Mouse (Mus musculus) lung, postnatal 25 days (tissue): ENCODE measurements around the gene Supt7l.
A peak's percentile ranks its signal among the peaks of the same experiment; 100 is the strongest.
"Not testable (repeated sequence)": the region's sequence is repeated elsewhere in the genome, so short reads cannot be mapped to it uniquely, and the experiment has no call there.

Experiments used
- DNase-seq: peaks from one replicate; pipeline ENCODE4 v3.0.0; 2022; ENCODE audit warnings: low spot score

Supt7l gene

DNA sequence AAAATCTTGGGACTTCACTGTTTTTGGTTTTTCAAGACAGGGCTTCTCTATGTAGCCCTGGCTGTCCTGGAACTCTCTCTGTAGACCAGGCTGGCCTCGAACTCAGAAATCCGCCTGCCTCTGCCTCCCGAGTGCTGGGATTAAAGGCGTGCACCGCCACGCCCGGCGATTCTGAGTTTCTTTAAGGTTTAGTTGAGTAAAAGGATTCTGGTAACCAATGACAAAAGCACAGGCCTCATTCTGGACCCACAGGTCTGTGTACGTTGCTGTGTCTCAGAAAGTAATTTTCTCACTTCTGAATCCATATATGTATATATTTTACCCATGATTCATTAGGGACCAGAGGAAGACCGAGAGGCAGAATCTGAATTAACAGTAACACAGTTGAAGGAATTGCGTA lies at the start of gene Supt7l:
TSS of gene Supt7l (minus strand) at position 101 of the 400 bp plus-strand sequence.
- DNase-seq = not testable (repeated sequence)

DNA sequence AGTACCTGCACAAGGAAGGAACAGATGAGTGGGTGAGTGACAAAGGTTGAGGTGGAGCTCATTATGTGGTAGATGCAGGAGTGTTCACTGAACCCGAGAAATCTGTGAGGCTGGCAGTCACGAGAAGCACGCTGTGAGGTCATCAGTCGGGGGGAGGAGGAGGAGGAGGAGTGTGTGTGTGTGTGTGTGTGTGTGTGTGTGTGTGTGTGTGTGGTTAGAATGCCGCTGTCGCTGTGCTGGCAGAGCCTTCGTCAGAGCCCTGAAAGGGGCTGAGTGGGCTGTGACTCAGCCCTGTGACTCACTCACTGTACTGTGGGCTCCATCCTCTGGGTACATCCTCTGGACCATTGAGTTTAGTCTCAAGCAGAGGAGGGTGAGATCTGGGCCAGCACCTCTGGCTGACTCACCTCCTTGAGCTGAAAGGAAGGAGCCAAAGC lies 49.0 kb upstream of the Supt7l start:
- DNase-seq = no peak

DNA sequence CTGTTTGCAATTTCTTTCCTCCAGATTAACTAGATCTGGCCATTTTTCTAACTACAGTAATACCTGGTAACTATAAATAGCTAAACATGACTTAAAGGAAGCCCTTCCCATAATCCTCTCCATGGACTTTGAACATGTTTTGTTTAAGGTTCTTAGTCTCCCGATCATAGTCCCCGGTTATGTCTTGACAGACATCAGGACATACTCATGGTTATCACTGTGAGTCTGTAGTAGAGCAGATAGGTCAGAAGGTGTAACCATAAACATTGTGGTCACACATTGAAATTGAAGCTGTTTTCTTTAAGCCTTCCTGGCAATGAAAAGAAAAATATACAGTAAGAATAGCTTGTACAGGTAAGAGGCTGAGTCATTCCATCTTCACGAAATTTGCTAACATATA lies 46.1 kb upstream of the Supt7l start:
- no peak for DNase-seq

DNA sequence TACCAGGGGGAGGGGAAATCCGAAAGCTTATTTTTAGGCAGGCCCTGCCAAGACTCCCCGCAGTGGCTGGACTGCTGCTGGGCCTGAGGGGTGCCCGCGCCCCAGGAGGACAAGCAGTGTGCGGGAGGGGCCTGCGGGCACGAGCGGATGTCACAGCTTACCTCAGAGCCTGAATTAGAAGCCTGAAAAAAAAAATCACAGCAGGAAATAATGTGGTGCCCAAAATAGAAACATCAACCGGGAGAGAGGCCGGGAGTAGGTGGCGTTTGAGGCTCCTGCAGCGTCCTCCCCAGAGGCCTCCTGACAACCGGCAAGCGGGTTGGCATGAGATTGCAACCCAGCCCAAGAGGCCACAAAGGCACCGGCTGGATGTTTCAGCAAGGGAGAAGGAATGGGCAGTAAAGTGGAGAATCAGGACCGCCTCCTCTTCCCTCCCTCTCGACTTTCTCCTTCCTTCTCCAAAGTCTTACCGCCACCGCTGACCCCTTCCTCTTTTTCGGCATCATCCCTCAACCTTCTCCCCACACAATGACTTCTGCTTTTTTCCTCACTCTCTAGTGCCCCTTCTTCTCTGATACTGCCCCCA lies 43.5 kb upstream of the Supt7l start:
- DNase-seq = peak; percentile 68

DNA sequence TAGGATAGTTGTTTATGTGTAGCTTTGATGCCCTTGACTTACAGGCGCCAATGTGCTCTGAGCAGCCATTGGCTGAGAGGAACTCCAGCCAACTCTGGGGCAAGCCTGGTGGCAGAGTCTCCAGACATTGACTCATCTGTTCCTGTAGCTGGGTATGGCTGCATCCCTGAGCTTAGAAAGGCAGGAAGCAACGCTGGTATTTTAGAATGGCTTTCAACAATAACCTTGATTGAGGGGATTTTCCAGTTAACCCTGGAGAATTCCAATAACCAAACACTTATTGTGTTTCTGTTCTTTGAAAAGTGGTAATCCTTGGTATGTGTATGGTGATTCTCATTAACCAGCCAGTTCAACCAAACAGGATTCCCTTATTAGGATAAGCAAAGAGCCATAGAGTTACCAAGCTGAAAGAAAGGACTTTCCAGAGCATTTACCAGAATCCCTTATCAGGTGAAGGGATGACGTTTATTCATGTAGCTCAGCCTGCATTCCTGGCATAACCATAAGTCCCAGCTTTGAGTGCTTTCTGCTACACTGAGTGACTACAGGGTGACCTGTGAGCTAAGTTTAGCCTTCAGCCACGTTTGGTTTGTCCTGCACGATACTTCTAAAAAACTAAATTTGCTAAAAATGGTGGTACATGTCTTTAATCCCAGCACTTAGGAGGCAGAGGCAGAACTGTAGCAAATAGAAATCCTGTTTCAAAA lies 40.5 kb upstream of the Supt7l start:
- DNase-seq = no peak

DNA sequence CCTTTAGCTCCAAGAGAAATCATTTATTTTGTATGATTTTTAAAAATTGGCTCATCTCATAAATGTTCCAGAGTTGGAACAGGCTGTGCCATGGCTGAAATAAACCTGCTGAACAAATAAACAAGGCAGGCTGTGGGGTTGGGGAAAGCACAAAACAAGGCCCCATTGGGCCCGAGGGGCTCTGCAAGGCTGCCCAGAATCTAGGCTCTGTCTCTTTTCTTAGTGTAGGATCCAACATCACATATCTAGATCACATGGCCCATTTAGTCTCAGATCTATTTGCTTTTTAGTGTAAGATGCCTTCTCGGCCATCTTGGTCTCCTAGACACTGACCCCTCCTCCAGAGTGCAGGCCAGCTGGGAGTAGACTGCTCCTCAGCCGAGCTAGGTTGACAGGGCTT lies 38.9 kb upstream of the Supt7l start:
- DNase-seq = no peak

DNA sequence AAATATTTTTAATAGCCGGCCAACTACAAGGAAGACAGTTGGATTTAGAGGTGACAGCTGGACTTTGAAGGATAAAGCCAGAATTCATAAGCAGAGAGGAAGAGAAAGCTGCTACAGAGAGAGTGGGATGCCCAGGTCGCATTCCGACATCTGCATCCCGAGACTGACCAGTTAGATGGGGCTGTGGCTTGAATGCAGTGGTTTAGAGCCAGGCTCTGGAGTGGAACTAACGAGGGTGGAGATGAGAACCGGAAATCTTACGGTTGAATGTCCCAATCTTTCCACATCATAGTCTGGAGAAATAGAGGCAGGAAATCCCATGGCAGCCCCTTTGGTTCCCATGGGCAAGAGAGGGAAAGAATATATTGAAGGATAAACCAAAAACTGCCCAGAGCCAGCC lies 38.4 kb upstream of the Supt7l start:
- no peak for DNase-seq

DNA sequence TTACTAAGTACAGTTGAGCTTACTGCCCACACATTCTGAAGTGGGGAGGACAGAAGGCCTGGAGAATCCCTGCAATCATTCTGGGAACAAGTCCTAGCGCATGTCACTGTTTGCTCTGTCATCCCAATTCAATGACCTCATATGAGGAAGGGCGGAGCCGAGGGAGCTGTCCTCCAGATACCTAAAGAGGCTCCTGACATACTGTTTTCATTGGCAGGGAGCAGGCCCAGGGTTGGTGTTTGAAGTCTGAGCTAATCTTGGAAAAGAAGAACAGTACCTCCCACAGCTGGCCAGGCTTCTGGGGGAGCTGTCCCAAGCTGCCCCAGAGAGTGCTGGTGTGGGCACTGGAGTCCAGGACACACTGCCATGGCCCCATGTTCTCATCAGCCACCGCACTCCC lies 37.4 kb upstream of the Supt7l start:
- DNase-seq = peak; percentile 38

DNA sequence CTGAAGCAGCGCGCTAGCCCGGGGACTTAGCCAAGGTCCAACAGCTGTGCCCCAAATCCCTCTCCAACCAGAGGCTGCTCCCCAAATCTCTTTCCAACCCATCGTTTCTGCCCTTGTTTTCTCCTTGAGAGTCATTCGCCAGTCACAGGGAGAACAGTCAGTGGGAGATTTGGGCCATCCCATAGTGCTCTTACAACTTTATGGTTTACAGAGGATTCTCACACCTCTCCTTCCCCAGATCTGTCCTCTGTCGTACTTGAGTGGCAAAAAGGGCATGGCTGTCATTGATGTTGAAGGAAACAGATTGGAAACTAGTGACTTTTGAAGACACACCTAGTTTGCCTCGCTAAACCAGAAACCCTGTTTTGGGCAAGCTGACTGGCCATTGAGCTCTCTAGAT lies 36.3 kb upstream of the Supt7l start:
- no peak for DNase-seq

DNA sequence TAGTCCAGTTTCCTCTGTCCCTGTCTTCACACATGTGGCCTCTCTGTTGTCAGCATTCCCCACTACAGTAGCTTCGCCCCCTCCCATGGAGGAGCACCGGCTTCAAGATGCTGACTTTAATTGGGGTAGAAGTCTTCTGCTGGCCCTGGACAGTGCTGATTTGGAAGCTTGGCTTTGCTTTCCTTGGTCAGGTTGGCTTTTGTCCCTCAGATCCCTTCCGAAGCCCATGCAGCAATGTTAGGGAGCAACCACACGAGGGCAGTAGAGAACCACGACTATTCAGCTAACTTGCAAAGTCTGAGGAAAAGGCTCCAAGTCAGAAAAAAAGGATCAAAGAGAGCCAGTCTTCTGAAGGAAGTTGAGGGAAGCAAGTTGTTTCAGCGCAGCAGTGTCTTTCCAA lies 35.9 kb upstream of the Supt7l start:
- DNase-seq = peak; percentile 84

DNA sequence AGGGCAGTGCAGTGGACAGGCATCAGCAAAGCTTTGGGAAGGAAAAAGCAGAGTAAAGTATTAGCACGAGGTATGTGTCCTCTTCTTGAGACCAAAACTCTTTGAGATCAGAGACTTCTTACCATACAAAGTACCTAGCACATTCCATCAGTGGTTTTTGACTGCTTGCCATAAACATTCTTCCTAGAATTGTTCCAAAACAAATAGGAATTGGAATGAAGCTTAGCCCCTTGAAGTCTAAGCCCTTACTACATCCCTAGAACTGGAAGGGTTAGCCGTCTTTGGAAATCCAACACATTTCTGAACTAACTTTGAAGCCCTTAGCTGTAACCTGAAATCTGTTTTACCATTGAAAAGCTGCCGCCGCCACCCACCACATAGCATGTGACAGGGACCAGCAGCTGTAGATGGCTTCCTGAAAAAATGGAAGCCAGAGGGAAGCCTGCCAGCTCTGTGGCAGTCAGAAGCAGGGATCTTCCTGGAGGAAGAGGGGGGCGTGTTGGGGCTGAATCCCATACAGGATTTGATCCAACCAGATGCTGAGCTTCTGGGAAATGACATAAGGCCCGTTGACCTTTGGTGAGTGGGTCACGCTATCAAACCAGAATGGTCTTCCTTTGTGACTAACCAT lies 34.5 kb upstream of the Supt7l start:
- DNase-seq = peak; percentile 55

DNA sequence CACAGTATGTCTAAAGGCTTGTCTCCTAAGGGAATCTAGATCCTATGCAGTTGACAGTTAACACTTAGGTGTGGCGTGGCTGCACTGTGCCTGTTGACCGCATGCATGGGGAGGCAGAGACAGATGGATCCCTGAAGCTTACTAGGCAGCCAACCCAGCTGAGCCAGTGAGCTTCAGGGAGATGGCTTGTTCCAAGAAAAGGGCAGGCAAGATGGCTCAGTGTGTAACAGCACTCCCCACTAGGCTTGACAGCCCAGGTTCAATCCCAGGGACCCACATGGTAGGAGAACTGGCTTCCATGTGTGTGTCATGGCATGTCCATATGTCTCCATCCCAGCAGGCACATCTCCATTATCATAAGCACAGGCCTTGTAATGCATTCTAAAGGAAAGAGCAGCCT lies 32.7 kb upstream of the Supt7l start:
- no peak for DNase-seq

DNA sequence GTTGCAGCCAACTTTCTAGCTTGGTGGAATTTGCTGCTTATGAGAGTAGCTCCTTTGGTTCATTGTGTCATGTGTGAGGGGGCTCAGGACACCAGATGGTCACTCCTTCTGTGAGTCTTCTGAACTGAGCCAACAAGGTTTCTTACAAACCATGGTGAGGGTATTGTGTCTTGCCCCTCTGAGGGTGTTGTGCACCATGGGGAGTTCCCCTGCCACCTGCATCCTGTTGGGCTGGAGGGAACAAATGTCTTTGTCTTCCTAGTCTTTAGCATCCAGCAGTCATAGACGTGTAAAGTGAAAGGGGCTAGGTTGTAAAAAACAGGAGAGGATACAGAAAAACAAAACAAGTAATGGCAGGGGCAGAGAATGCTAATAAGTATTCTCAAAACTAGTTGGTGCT lies 31.8 kb upstream of the Supt7l start:
- DNase-seq = no peak

DNA sequence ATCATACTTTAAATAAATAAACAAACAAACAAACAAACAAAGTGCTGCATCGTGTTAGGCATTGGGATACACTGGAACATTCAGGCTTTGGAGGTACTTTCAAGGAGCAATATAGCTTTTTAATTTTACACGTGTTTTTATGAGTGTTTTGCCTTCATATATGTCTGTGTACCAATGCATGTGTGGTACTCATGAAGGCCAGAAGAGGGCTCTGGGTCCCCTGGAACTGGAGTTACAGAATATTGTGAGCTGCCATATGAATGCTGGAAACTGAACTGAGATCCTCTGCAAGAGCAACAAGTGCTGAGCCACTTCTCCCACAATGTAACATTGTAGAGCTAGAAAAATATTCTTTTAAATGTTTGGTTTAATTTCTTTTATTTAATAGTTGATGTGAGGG lies 7.6 kb upstream of the Supt7l start:
- DNase-seq = no peak

DNA sequence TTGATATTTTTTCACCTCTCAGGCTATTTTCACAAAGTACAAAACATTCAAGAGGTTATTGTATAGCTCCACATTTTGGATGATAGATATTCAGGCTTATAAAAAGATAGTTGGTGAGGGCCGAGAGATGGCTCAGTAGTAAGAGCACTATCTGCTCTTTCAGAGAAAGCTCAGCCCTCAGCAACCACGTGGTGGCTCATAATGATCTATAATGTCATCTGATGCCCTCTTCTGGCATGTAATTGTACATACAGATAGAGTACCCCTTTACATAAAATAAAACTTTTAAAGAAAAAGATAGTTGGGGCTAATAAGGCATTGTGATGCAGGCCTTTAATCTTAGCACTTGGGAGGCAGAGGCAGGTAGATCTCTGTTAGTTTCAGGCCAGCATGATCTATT lies 953 bp upstream of the Supt7l start:
- DNase-seq = no peak

DNA sequence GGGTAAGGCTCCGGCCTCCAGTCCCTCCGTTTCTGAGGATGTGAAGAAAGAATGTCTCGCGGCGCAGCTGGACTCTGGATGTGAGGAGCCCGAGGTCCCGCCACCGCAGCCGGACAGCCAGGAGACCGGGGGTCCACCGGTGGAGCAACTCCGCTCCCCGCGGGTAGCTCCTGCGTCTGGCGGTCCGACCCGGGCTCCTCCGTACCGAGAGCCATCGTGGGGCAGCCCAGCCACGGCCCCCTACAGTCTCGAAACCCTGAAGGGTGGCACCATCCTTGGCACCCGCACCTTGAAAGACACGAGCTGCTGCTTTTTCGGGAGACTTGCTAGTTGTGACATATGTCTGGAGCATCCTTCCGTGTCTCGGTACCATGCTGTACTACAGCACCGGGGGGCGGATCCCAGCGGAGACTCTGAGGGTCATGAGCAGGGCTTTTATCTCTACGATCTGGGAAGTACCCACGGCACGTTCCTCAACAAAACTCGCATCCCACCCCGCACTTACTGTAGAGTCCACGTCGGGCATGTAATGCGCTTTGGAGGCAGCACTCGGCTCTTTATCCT lies 408 bp downstream of the Supt7l start:
- DNase-seq = no peak

DNA sequence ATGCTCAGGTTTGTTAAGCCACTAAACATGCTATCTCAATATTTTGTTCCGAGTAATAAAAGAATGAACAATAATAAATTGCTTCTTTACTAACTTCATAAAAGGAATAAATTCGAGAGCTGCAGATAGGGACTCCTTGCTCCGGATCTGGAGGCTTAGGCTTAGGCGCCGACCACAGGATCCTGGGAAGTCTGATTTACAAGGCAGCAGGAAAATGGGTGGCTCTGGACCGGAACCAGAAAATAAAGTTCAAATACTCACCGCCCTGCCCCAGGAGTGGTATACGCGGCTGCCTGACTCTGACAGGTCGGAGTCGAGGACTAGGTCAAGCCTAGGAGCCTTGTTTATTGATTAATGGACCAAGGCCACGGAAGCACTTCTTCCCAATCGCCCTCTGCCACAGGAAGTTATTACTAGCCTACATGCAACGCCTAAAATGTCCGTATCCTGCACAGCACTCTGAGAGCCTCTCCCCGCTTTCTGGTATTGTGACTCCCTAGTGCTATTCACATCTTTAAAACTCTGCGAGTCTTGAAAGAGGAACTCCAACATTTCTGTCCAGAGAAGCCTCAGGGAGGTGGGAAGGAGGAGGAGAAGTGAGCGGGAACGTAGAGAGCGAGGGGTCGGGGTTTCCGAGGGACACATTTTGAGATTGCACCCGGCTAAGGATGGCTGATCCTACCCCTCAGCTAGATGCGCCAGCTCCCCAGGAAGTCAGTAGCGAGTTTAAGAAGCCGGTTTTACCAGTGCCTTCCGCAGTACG lies 1.1 kb downstream of the Supt7l start, which contains the start of gene Slc4a1ap:
TSS of gene Slc4a1ap (plus strand) at position 642 of the 763 bp plus-strand sequence.
- DNase-seq = peak; percentile 65

DNA sequence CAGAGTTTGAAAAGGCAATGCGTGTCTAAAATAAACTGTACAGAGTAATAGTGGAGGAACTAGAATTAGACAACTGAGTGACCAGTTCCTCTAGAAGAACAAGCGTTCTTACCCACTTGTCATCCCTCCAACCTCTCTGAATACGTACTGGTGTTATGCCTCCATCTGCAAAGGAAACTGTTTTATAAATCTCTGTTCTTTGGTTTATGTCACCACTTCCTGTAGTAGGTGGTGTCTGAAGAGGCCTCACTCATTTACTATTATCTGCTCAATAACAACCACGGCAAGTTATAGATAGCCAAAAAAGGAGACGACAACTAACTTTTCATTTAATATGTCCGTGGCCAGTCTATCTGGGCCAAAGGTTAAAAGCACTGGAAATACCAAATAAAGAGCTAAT lies 7.1 kb downstream of the Supt7l start:
- DNase-seq = peak; percentile 5

DNA sequence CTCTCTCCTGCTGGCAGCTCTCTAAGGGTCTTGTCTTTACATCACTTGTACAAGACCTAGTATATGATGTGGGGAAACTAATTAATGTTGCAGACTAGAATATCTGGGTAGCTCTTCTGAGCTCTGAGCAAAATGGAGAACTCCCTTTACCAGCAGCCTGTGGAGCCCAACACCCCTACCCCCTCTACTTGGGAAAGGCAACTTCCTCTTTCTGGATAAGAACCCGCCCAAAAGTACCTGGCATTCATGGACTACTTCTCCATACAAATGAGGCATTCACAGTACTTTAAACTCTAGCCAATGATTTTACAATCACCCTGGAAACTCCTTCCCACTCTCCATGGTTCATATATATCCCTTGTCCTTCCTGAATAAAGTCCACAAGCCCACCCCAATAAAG lies 15.1 kb downstream of the Supt7l start:
- DNase-seq = peak; percentile 33

DNA sequence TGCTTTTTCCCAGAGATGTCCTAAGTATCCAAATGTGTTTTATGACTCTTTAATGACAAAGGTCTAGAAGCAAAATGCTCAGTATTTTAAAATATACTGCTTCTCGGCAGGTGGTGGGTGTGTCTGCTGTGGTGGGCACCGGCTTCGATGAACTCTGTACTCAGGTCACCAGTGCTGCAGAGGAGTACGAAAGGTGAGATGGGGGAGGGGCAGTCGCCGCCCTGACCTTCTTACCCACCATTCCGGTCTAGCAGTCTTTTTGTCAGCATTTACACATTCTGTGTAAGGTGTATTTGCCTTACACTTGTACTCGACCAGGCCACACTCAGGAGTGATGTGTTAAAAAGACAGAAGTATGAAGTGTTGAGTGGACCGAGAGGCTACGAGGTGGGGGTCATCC lies 22.8 kb downstream of the Supt7l start:
- no peak for DNase-seq

DNA sequence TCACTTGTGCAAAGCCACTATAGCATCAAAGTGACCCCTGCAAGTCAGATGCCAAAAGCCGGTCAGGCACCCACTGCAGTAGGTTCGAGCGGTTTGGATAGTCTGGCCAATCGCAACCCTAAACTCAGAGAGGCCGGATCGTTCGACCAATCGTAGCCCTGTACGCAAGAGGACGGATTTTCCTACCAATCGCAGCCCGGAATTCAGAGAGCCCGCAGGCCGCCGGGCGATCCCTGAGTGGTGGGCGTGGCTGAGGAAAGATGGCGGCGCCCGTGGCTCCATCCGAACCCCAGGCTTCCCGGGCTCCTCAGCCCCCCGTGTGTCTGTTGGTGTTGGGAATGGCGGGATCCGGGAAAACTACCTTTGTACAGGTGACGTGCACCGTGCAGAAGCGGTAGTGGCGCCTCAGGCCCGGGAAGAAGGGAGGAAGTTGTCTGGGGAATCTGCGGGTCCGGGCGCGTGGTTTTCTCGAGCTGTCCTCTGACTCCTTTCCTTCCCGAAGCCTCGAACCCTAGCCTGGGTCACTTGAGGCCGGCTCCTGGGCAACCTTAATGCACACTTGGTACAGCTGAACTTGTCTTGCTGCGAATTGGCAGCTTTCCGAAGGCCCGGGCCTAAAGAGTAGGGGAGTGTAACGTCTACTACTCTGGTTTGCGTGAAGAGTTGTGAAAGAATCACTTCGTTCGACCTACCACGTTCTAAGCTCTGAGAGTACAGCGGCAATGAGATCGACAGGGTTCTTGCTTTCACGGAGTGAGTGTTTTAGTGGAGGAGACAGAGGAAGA lies 32.9 kb downstream of the Supt7l start, which contains the start of gene Gpn1:
TSS of gene Gpn1 (plus strand) at position 229 of the 785 bp plus-strand sequence.
- DNase-seq = peak; percentile 94
